Mouse (Mus musculus) R1 (cell line): ENCODE measurements around the gene Dennd1a.

Experiments
- DNase-seq: peaks from one replicate; pipeline ENCODE4 v3.0.0-alpha.2; 2018; ENCODE audit warnings: low read depth, low spot score

The Dennd1a gene

GRCm38 (mm10) chr2:37818761-37819525 lies 468.2 kb downstream of the Dennd1a start:
- DNase-seq: no peak

- DNase-seq: peak; percentile 66
These were observed 471.5 kb downstream of the Dennd1a start for GRCm38 (mm10) chr2:37815676-37816075.

- no peak for DNase-seq
These were observed 472.3 kb downstream of the Dennd1a start for GRCm38 (mm10) chr2:37814820-37815361.

- no peak for DNase-seq
These were observed 474.8 kb downstream of the Dennd1a start for GRCm38 (mm10) chr2:37812401-37812800.

GRCm38 (mm10) chr2:37811682-37812081 lies 475.5 kb downstream of the Dennd1a start:
- DNase-seq: no peak

GRCm38 (mm10) chr2:37802610-37803212 lies 484.5 kb downstream of the Dennd1a start:
- peak; percentile 68 for DNase-seq

GRCm38 (mm10) chr2:37801687-37802086 lies 485.5 kb downstream of the Dennd1a start:
- DNase-seq: no peak

- no peak for DNase-seq
These were observed 488.1 kb downstream of the Dennd1a start for GRCm38 (mm10) chr2:37799137-37799536.

- DNase-seq: no peak
These were observed 490.1 kb downstream of the Dennd1a start for GRCm38 (mm10) chr2:37797046-37797445.

GRCm38 (mm10) chr2:37796021-37796420 lies 491.2 kb downstream of the Dennd1a start:
- DNase-seq: peak; percentile 63

- no peak for DNase-seq
These were observed 495.9 kb downstream of the Dennd1a start for GRCm38 (mm10) chr2:37791340-37791739.

GRCm38 (mm10) chr2:37790738-37791137 lies 496.5 kb downstream of the Dennd1a start:
- no peak for DNase-seq

GRCm38 (mm10) chr2:37789995-37790394 lies 497.2 kb downstream of the Dennd1a start:
- DNase-seq: no peak

GRCm38 (mm10) chr2:37789029-37789428 lies 498.2 kb downstream of the Dennd1a start:
- no peak for DNase-seq

GRCm38 (mm10) chr2:37788176-37788962 lies 498.8 kb downstream of the Dennd1a start:
- DNase-seq: no peak

GRCm38 (mm10) chr2:37786461-37786860 lies 500.7 kb downstream of the Dennd1a start:
- DNase-seq: peak; percentile 71

GRCm38 (mm10) chr2:37784473-37784872 lies 502.7 kb downstream of the Dennd1a start:
- DNase-seq: no peak

GRCm38 (mm10) chr2:37782002-37782401 lies 505.2 kb downstream of the Dennd1a start:
- DNase-seq: no peak

- DNase-seq: no peak
These were observed 505.8 kb downstream of the Dennd1a start for GRCm38 (mm10) chr2:37781421-37781820.

- DNase-seq: peak; percentile 88
These were observed 506.8 kb downstream of the Dennd1a start for GRCm38 (mm10) chr2:37780270-37780929.

- peak; percentile 66 for DNase-seq
These were observed 509.1 kb downstream of the Dennd1a start for GRCm38 (mm10) chr2:37777958-37778720.
